Mouse (Mus musculus) fat pad, adult 2 months (tissue): ENCODE measurements at regions not wholly inside any gene's neighbourhood (a gene's known extent, or its start where the extent isn't known, plus 50 kb on each side); places are given as distances from the start of the nearest gene placed in this dataset.
A peak's percentile ranks its signal among the peaks of the same experiment; 100 is the strongest.

Source experiments
- DNase-seq: peaks from one replicate; pipeline ENCODE4 v3.0.0-alpha.2; 2011; ENCODE audit warnings: low read depth, low spot score; ENCODE audit errors: extremely low read depth

- DNase-seq = no peak
Observed at GRCm38 (mm10) chr15:5355332-5355731, 111.3 kb upstream of the Ptger4 start.

GRCm38 (mm10) chr15:5354328-5354727 is 110.3 kb upstream of the Ptger4 start:
- no peak for DNase-seq

- no peak for DNase-seq
Observed at GRCm38 (mm10) chr15:5348881-5349280, 104.9 kb upstream of the Ptger4 start.

DNA sequence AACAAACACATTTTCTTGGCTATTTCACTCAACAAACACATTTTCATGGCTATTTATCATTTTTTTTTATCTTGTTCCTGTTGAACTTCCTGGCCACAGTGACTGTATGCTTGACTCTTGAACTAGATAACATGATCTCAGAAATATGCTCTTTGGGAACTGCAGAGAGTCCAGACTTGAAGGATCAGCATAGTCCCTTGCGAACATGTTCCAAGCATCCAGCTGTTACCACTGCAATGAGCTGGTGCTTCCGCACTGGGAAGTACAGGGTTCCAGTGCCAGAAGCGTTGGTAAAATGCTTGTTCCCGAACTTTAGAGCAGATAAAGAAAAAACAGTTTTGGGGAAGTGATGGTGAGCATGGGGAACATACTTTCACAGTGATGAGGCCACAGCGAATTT is 103.7 kb upstream of the Ptger4 start:
- no peak for DNase-seq

- DNase-seq = no peak
Observed at GRCm38 (mm10) chr15:5346955-5347354, 103.0 kb upstream of the Ptger4 start.

DNA sequence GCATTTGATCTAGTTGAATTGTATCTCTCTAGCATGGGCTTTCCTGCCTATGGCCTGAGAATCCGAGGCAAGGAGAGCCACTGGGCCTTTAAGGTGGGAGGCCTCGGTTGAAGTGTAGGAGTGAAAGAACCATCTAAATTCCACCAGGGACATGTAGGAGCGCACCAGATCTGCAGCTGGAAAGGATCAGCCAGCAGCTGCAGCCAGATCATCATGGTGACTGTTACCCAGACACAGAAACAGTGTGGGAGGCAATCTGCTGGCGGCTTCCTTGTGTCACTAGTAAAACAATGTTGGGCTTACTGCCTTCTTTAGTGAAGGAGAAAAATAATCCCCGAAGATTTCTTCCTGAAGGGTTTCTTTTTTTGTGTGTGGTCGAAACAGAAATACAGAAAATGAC is 99.8 kb upstream of the Ptger4 start:
- no peak for DNase-seq

- DNase-seq = no peak
Observed at GRCm38 (mm10) chr15:5335528-5336268, 91.7 kb upstream of the Ptger4 start.

DNA sequence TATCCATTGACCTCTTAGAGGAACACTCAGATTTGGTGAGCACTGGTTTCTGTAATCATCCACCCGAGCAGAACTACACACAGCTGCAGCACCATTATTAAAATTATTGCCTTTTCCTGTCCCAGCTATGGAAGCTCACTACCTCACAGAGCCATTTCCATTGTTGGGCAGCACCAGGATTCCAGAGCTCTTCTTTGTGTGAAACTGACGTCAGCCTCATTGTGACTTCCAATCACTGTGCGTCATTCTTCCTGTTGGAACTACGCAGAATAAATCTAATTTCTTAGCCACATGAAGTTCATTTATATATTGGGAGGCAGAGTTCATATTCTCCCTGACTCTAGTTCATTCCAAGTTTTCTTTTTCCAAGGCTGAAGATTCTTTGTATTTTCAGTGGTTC is 83.0 kb upstream of the Ptger4 start:
- no peak for DNase-seq

- DNase-seq = no peak
Observed at GRCm38 (mm10) chr15:5321691-5322090, 77.7 kb upstream of the Ptger4 start.

GRCm38 (mm10) chr15:5312231-5312630 is 68.2 kb upstream of the Ptger4 start:
- no peak for DNase-seq

DNA sequence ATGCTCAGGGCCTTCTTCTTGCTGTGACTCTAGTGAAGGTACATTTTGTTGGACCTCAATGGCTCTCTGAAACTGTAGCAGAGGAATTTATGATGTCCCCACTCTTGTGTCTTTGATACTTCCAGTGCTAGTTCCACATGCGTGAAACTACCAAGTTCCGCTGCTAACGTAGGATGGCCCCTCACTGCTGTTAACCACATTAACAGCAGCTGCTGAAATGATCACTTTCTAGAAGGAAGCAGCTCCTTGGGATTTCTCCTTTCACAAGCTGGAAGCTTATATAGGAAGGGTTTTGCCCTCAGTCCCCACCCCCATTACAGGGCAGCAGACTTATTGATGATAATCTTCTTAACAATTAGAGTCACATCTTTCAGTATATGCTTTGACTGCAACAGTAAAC is 66.0 kb upstream of the Ptger4 start:
- no peak for DNase-seq

DNA sequence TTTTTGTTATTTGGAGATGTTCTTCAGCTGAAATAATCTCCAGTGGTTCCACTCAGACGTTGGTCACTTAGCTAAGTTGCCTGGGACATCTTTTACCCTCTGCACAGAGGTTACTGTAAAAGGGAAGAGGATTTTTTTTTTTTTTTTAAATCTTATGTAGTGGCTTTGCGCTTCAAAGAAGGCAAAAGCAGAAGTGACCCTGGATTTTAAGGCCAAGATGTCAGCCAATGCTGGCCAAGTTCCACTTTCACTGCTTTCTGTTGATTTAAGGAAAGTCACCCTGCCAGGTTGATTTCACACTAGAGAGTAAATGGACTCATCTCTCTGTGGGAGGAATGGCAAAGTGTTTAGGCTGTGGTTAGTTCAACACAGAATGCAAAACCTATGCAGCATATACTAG is 58.4 kb upstream of the Ptger4 start:
- DNase-seq = no peak

- peak; percentile 33 for DNase-seq
Observed at GRCm38 (mm10) chr15:5299807-5300206, 55.8 kb upstream of the Ptger4 start.

DNA sequence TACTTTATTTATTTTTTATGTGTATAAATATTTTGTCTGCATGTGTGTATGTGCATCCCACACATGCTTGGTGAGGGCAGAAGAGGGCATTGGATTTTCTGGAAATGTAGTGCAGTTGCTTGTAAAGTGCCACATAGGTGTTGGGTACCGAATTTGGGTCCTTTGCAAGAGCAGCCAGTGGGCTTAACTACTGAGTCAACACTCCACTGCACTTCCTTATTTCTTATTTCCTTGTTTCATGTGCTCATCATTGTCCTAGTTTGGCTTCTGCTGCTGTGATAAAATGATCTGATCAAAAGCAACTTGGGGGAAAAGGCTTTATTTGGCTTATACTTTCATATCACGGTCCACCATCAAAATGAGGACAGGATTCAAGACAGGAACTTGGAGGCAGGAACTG is 53.0 kb upstream of the Ptger4 start:
- no peak for DNase-seq
